Comparison of ENCODE assay signal across 23 mouse cellular contexts in the genomic region with DNA sequence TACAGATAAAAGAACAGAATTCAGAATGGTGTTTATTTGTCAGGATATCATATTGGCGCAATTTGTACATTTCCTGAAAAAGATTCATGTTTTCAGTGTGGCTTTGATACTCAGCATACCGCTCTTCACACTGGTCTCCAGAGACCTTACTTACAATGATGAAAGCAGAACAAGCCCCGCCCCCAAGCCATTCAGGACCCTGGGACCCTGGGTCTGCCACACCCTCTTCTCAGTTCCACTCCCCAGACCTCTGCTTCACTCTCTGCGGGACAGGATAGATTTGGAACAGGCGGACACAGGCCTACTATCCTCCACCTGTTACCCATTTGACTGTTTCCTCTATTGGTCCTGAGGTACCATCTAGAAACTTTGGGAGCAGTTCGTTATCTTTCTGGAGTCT. TPM values are rescaled to one million over a fixed set of nuclear protein-coding genes. Genes with fewer than 3 reads are reported as not detected.
"Had no signal": no experiment of that assay in that cellular context is flagged by ENCODE, and none has a peak within 500 bp of the region (broad histone marks: within the 10 kb centered on the region; RNA-seq: fewer than 3 reads in every experiment).

No protein-coding gene starts in this region.

- ATAC-seq: liver, postnatal 0 days; lung, postnatal 0 days; midbrain, embryonic 15.5 days had no signal

- H3K27me3 ChIP-seq: limb, embryonic 12.5 days; limb, embryonic 15.5 days; midbrain, embryonic 12.5 days; midbrain, embryonic 15.5 days; neural tube, embryonic 12.5 days; neural tube, embryonic 15.5 days had no signal

- H3K4me2 ChIP-seq: limb, embryonic 12.5 days; limb, embryonic 15.5 days; liver, embryonic 11.5 days; lung, embryonic 14.5 days; midbrain, embryonic 12.5 days; midbrain, embryonic 15.5 days; neural tube, embryonic 12.5 days; neural tube, embryonic 15.5 days had no signal

- H3K4me3 ChIP-seq: layer of hippocampus, adult 2 months; limb, embryonic 12.5 days; limb, embryonic 15.5 days; midbrain, embryonic 12.5 days; midbrain, embryonic 15.5 days; neural tube, embryonic 12.5 days; neural tube, embryonic 15.5 days had no signal

- H3K9ac ChIP-seq: limb, embryonic 12.5 days; limb, embryonic 15.5 days; liver, embryonic 14.5 days; liver, postnatal 0 days; lung, embryonic 14.5 days; midbrain, embryonic 12.5 days; midbrain, embryonic 15.5 days; neural tube, embryonic 12.5 days; neural tube, embryonic 15.5 days had no signal

- H3K27ac ChIP-seq: kidney, postnatal 0 days; layer of hippocampus, adult 2 months; limb, embryonic 12.5 days; limb, embryonic 15.5 days; liver, embryonic 14.5 days; macrophage; midbrain, embryonic 12.5 days; midbrain, embryonic 15.5 days; neural tube, embryonic 12.5 days; neural tube, embryonic 15.5 days had no signal

- H3K36me3 ChIP-seq: limb, embryonic 12.5 days; limb, embryonic 15.5 days; midbrain, embryonic 12.5 days; midbrain, embryonic 15.5 days; neural tube, embryonic 12.5 days; neural tube, embryonic 15.5 days had no signal

- DNase-seq: kidney, adult 18-20 months; kidney, postnatal 25 days; layer of hippocampus, postnatal 36 days; left cerebral cortex, postnatal 4 days; liver, postnatal 0 days; lung, embryonic 14.5 days; retina, postnatal 1 day; right cerebral cortex, postnatal 25 days; spleen, adult 18-20 months; thymus, adult 2 months; thymus, postnatal 25 days had no signal

- H3K9me3 ChIP-seq: limb, embryonic 12.5 days; limb, embryonic 15.5 days; midbrain, embryonic 12.5 days; midbrain, embryonic 15.5 days; neural tube, embryonic 12.5 days; neural tube, embryonic 15.5 days had no signal

- H3K4me1 ChIP-seq: limb, embryonic 15.5 days; midbrain, embryonic 12.5 days; midbrain, embryonic 15.5 days; neural tube, embryonic 12.5 days; neural tube, embryonic 15.5 days had no signal

RNA-seq across cellular contexts. Expression of gene Oit1, which starts 27.4 kb away (rescaled TPM):
- polyA plus RNA-seq: limb, embryonic 12.5 days; liver, embryonic 11.5 days; liver, postnatal 0 days; macrophage; midbrain, embryonic 12.5 days; midbrain, embryonic 15.5 days; neural tube, embryonic 12.5 days; neural tube, embryonic 15.5 days had no signal
